Mouse (Mus musculus) C2C12 (cell line): Measurements from ENCODE around the gene Gm20388.

ENCODE experiments used
- CTCF ChIP-seq: IDR thresholded peaks from one replicate; pipeline ENCODE4 v1.5.1; 2011; ENCODE audit not compliant: control insufficient read depth, insufficient read depth, insufficient read length
- FOSL1 ChIP-seq: IDR thresholded peaks from one replicate; pipeline ENCODE4 v1.8.0; 2011; ENCODE audit warnings: mild to moderate bottlenecking, low read length; ENCODE audit not compliant: poor library complexity, insufficient read depth, severe bottlenecking
- MAX ChIP-seq: IDR thresholded peaks from one replicate; pipeline ENCODE4 v1.6.1; 2011; ENCODE audit warnings: mild to moderate bottlenecking, control low read depth
- MYOD1 ChIP-seq: IDR thresholded peaks from one replicate; pipeline ENCODE4 v1.6.1; 2011; ENCODE audit warnings: low read depth; ENCODE audit not compliant: control insufficient read depth, insufficient read length
- MYOG ChIP-seq: IDR thresholded peaks from one replicate; pipeline ENCODE4 v1.6.1; 2011; ENCODE audit not compliant: control insufficient read depth, insufficient read length; ENCODE audit errors: extremely low read depth
- USF1 ChIP-seq: IDR thresholded peaks from one replicate; pipeline ENCODE4 v1.6.1; 2011; ENCODE audit warnings: low read depth, mild to moderate bottlenecking, control low read depth, moderate library complexity

GRCm38 (mm10) chr8:123329350-123329749 lies 3418.7 kb downstream of the Gm20388 start:
- TF ChIP-seq CTCF (no peak), USF1 (no peak), MYOD1 (no peak), MAX (no peak), MYOG (no peak), FOSL1 (no peak)
